13 mouse cellular contexts compared by ENCODE assay signal in genomic region chr8:85487906-85488620, GRCm38 (mm10).
"Had no signal": no experiment of that assay in that cellular context is flagged by ENCODE, and none has a peak within 500 bp of the region (broad histone marks: within the 10 kb centered on the region; RNA-seq: fewer than 3 reads in every experiment).

No protein-coding gene starts in this region.

- H3K9ac ChIP-seq: limb, embryonic 13.5 days; liver, embryonic 13.5 days; midbrain, embryonic 13.5 days; neural tube, embryonic 15.5 days had no signal

- H3K27me3 ChIP-seq: limb, embryonic 13.5 days; midbrain, embryonic 13.5 days; neural tube, embryonic 15.5 days had no signal

- H3K4me1 ChIP-seq: limb, embryonic 13.5 days had no signal

- ATAC-seq: intestine, embryonic 16.5 days; midbrain, embryonic 13.5 days had no signal

- DNase-seq: kidney, postnatal 25 days; left cerebral cortex, postnatal 4 days; liver, embryonic 13.5 days; lung, adult 18-20 months; right cerebral cortex, adult 18-20 months; right cerebral cortex, postnatal 25 days; thymus, adult 2 months; thymus, postnatal 25 days had no signal

- H3K4me2 ChIP-seq: limb, embryonic 13.5 days; liver, embryonic 13.5 days; midbrain, embryonic 13.5 days; neural tube, embryonic 15.5 days had no signal

- H3K27ac ChIP-seq: limb, embryonic 13.5 days; liver, embryonic 13.5 days; midbrain, embryonic 13.5 days; neural tube, embryonic 15.5 days had no signal

- H3K36me3 ChIP-seq: limb, embryonic 13.5 days; liver, embryonic 13.5 days; midbrain, embryonic 13.5 days; neural tube, embryonic 15.5 days had no signal

- H3K4me3 ChIP-seq: limb, embryonic 13.5 days; liver, embryonic 13.5 days; midbrain, embryonic 13.5 days; myocyte; neural tube, embryonic 15.5 days had no signal

- H3K9me3 ChIP-seq: limb, embryonic 13.5 days; liver, embryonic 13.5 days; midbrain, embryonic 13.5 days; neural tube, embryonic 15.5 days had no signal
